Mouse (Mus musculus) kidney, embryonic 14.5 days (tissue): ENCODE measurements around the gene Slc1a4. TPM values are rescaled to one million over a fixed set of nuclear protein-coding genes. Genes with fewer than 3 reads are reported as not detected.

Experiments used
- polyA plus RNA-seq: library from polyadenylated mRNA; unstranded; fragments of >200 nt; fragmentation: Nextera tagmentation; extraction: Ambion mirVana; gene quantifications from 2 replicates; pipeline ENCODE4 v1.2.1, GENCODE M21; 2014

Gene Slc1a4
- polyA plus RNA-seq, 1 experiment from 2014 or later = 10.9 TPM

Other genes starting within 250 kb of the Slc1a4 start
- gene Actr2, start 219.8 kb downstream of the Slc1a4 start, polyA plus RNA-seq = 71.5 and 87.1 TPM in 2 replicates
- gene Rab1a, start 131.3 kb downstream of the Slc1a4 start, polyA plus RNA-seq = 212 and 244 TPM in 2 replicates
- 17.1 and 40.8 TPM in 2 replicates for gene Cep68, start 83.3 kb downstream of the Slc1a4 start, polyA plus RNA-seq
- gene Sertad2, start 210.5 kb upstream of the Slc1a4 start, polyA plus RNA-seq = 24.4 and 34.9 TPM in 2 replicates